Mouse (Mus musculus): Measurements from ENCODE around the gene Gdpd3. TPM values are rescaled to one million over a fixed set of nuclear protein-coding genes. Genes with fewer than 3 reads are reported as not detected.

Gdpd3 gene
- total and polyA plus RNA-seq, 2 experiments from 2014 or later: 0.99 to 3.4 TPM

- peaks cover 20% of the 10 kb centered on the region for H3K4me1 ChIP-seq (ENCODE audit: insufficient read depth, low read length)
- no peaks in the 10 kb centered on the region for H3K9me3 ChIP-seq (ENCODE audit: low read length)
- no peak for TF ChIP-seq CTCF (IDR thresholded peaks at IDR 0.05; ENCODE audit: low read depth)
- no peak overlapping the region for H3K4me2 ChIP-seq (ENCODE audit: low read depth, low read length)
- no peak overlapping the region for H3K4me3 ChIP-seq (ENCODE audit: low read length)
- no peak overlapping the region for H3K9ac ChIP-seq (replicated peaks; ENCODE audit: low read length)
- 84% methylated on average over 13 of the region's 13 CpGs for WGBS
- no peak overlapping the region for H3K27ac ChIP-seq
- H3K36me3 ChIP-seq (ENCODE audit: insufficient read depth, low read length): peaks cover 31% of the 10 kb centered on the region
- ATAC-seq (no peak), DNase-seq (ENCODE audit: low spot score) (no peak)
- H3K27me3 ChIP-seq (ENCODE audit: insufficient read depth, low read length): no peaks in the 10 kb centered on the region
Observed at GRCm38 (mm10) chr7:126782693-126783092, 16.6 kb downstream of the Gdpd3 start.

DNA sequence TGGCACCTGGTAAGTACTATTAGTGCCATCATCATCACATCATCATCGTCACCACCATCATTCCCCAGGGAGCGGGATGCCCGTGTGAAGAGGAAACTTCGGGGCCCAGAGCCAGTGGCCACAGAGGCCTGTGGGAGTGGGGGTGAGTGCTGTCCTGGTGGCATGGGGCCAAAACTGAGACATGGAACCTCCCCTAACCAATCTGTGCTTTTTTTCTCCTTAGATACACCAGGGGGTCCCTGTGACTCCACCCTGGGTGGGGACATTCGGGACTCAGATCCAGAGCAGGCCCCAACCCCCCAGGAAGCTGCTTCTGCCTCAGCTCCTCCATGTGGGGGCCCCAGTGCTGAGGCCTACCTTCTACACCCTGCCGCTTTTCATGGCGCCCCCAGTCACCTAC, 18.3 kb downstream of the Gdpd3 start:
- H3K9ac ChIP-seq (replicated peaks; ENCODE audit: low read length): no peak overlapping the region
- no peaks in the 10 kb centered on the region for H3K27me3 ChIP-seq (ENCODE audit: insufficient read depth, low read length)
- DNase-seq (ENCODE audit: low spot score): no peak
- no peaks in the 10 kb centered on the region for H3K9me3 ChIP-seq (ENCODE audit: low read length)
- H3K27ac ChIP-seq: no peak overlapping the region
- ATAC-seq: no peak
- WGBS: 83% methylated on average over 7 of the region's 7 CpGs
- TF ChIP-seq CTCF (IDR thresholded peaks at IDR 0.05; ENCODE audit: low read depth): no peak
- peaks cover 18% of the 10 kb centered on the region; the same call in 1 of the 2 replicates for H3K4me1 ChIP-seq (ENCODE audit: insufficient read depth, low read length)
- no peak overlapping the region for H3K4me3 ChIP-seq (ENCODE audit: low read length)
- peaks cover 47% of the 10 kb centered on the region for H3K36me3 ChIP-seq (ENCODE audit: insufficient read depth, low read length)
- H3K4me2 ChIP-seq (ENCODE audit: low read depth, low read length): no peak overlapping the region

- TF ChIP-seq CTCF (IDR thresholded peaks at IDR 0.05; ENCODE audit: low read depth): no peak
Observed at GRCm38 (mm10) chr7:126785056-126785455, 18.9 kb downstream of the Gdpd3 start.

DNA sequence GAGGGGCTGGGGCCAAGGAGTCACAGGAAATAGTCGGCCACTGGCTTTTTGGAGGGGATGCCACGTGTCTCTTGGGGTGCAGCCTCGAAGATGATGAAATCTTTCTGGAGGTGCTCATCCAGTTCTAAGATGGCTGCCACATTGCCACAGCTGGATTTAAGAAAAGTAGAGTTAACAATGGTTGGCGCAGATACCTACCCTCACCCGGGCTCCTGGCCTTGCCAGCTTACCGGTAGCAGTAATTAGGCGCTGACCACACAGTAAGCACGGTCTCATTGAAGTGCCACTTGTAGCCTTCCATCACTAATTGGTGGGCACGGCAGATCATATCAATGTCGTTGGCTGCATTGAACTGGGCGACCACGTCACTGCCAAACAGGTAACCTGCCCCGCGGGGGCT, 20.0 kb downstream of the Gdpd3 start:
- Histone ChIP-seq H3K9ac (replicated peaks; ENCODE audit: low read length) (no peak overlapping the region), H3K4me1 (ENCODE audit: insufficient read depth, low read length) (0 out of 2 replicates have a peak, but pooled peaks cover 5% of the 10 kb centered on the region), H3K9me3 (ENCODE audit: low read length) (no peaks in the 10 kb centered on the region), H3K27ac (no peak overlapping the region), H3K4me3 (ENCODE audit: low read length) (no peak overlapping the region), H3K27me3 (ENCODE audit: insufficient read depth, low read length) (no peaks in the 10 kb centered on the region), H3K4me2 (ENCODE audit: low read depth, low read length) (no peak overlapping the region), H3K36me3 (ENCODE audit: insufficient read depth, low read length) (peaks cover 47% of the 10 kb centered on the region)
- 89% methylated on average over 14 of the region's 14 CpGs for WGBS
- DNase-seq (ENCODE audit: low spot score): no peak
- TF ChIP-seq CTCF (IDR thresholded peaks at IDR 0.05; ENCODE audit: low read depth): no peak
- no peak for ATAC-seq

More at GRCm38 (mm10) chr7:126785056-126785455, 18.9 kb downstream of the Gdpd3 start:
- H3K4me2 ChIP-seq (ENCODE audit: low read depth, low read length): no peak overlapping the region
- no peak overlapping the region for H3K9ac ChIP-seq (replicated peaks; ENCODE audit: low read length)
- H3K27me3 ChIP-seq (ENCODE audit: insufficient read depth, low read length): no peaks in the 10 kb centered on the region
- no peaks in the 10 kb centered on the region for H3K9me3 ChIP-seq (ENCODE audit: low read length)
- H3K4me3 ChIP-seq (ENCODE audit: low read length): no peak overlapping the region
- ATAC-seq: no peak
- 91% methylated on average over 4 of the region's 4 CpGs for WGBS
- H3K27ac ChIP-seq: no peak overlapping the region
- no peak for DNase-seq (ENCODE audit: low spot score)
- peaks cover 12% of the 10 kb centered on the region; the same call in 1 of the 2 replicates for H3K4me1 ChIP-seq (ENCODE audit: insufficient read depth, low read length)
- peaks cover 47% of the 10 kb centered on the region for H3K36me3 ChIP-seq (ENCODE audit: insufficient read depth, low read length)

- ATAC-seq (no peak), DNase-seq (ENCODE audit: low spot score) (no peak)
- 0 out of 2 replicates have a peak, but pooled peaks cover 3% of the 10 kb centered on the region for H3K4me1 ChIP-seq (ENCODE audit: insufficient read depth, low read length)
- no peak for TF ChIP-seq CTCF (IDR thresholded peaks at IDR 0.05; ENCODE audit: low read depth)
- no peaks in the 10 kb centered on the region for H3K27me3 ChIP-seq (ENCODE audit: insufficient read depth, low read length)
- no peak overlapping the region for H3K4me3 ChIP-seq (ENCODE audit: low read length)
- no peak overlapping the region for H3K4me2 ChIP-seq (ENCODE audit: low read depth, low read length)
- H3K36me3 ChIP-seq (ENCODE audit: insufficient read depth, low read length): peaks cover 46% of the 10 kb centered on the region
- no peak overlapping the region for H3K9ac ChIP-seq (replicated peaks; ENCODE audit: low read length)
- 88% methylated on average over 4 of the region's 4 CpGs for WGBS
- H3K27ac ChIP-seq: no peak overlapping the region
- H3K9me3 ChIP-seq (ENCODE audit: low read length): no peaks in the 10 kb centered on the region
Observed at GRCm38 (mm10) chr7:126789141-126789540, 23.0 kb downstream of the Gdpd3 start.

- peak within 1 kb of the TSS; percentile 94 for H3K27ac ChIP-seq
- peak within 1 kb of the TSS; percentile 96 for H3K4me3 ChIP-seq (ENCODE audit: low read length)
- peak within 1 kb of the TSS; percentile 94 for H3K9ac ChIP-seq (replicated peaks; ENCODE audit: low read length)
- peaks cover 45% of the 10 kb centered on the region for H3K36me3 ChIP-seq (ENCODE audit: insufficient read depth, low read length)
- H3K4me1 ChIP-seq (ENCODE audit: insufficient read depth, low read length): 0 out of 2 replicates have a peak, but pooled peaks cover 3% of the 10 kb centered on the region
- H3K4me2 ChIP-seq (ENCODE audit: low read depth, low read length): peak within 1 kb of the TSS; percentile 78
- DNase-seq (ENCODE audit: low spot score) (peak; percentile 99), ATAC-seq (peak; percentile 94)
- TF ChIP-seq CTCF (IDR thresholded peaks at IDR 0.05; ENCODE audit: low read depth): no peak
- H3K9me3 ChIP-seq (ENCODE audit: low read length): no peaks in the 10 kb centered on the region
- no peaks in the 10 kb centered on the region for H3K27me3 ChIP-seq (ENCODE audit: insufficient read depth, low read length)
- 2% methylated on average over 80 of the region's 83 CpGs for WGBS
Observed at GRCm38 (mm10) chr7:126791851-126792720, 26.0 kb downstream of the Gdpd3 start, which contains the start of gene Ppp4c. TSS of gene Ppp4c (minus strand) at chr7:126792496.
